Mouse (Mus musculus) ovary, postnatal 36 days (tissue): Measurements from ENCODE around the gene Msantd4.
"Not testable (repeated sequence)": the region's sequence is repeated elsewhere in the genome, so short reads cannot be mapped to it uniquely, and the experiment has no call there.

Source experiments
- DNase-seq: peaks from one replicate; pipeline ENCODE4 v3.0.0; 2022; ENCODE audit warnings: low spot score, mixed read lengths

Gene Msantd4

GRCm38 (mm10) chr9:4375828-4376639 is at the start of gene Msantd4:
Gene Msantd4 (plus strand): TSS chr9:4376562.
- peak; percentile 92 for DNase-seq

- DNase-seq = no peak
These were observed 23.2 kb upstream of the Msantd4 start for GRCm38 (mm10) chr9:4353163-4353562.

- no peak for DNase-seq
These were observed 318 bp downstream of the Msantd4 start for GRCm38 (mm10) chr9:4376640-4377120.

- not testable (repeated sequence) for DNase-seq
These were observed 24.4 kb downstream of the Msantd4 start for GRCm38 (mm10) chr9:4400801-4401200.
